Mouse (Mus musculus) heart, embryonic 11.5 days (tissue): ENCODE measurements around the gene Tmem63c. TPM values are rescaled to one million over a fixed set of nuclear protein-coding genes. Genes with fewer than 3 reads are reported as not detected.

Experiments
- ATAC-seq: fragments of 200-750 bp; cut with Nextera tagmentation; replicated peaks from 2 replicates; pipeline ENCODE4 v1.8.0; 2017; ENCODE audit warnings: moderate library complexity; ENCODE audit not compliant: insufficient number of reproducible peaks, low FRiP score, low TSS enrichment
- H3K27ac ChIP-seq: fragments of 300-500 bp; sonication (generic); 2 replicates; pipeline ENCODE4 v1.5.1; 2014; ENCODE audit warnings: mild to moderate bottlenecking, low read depth, low read length
- H3K27me3 ChIP-seq: fragments of 300-500 bp; sonication (generic); 2 replicates; pipeline ENCODE4 v1.6.1; 2014; ENCODE audit warnings: mild to moderate bottlenecking, low read length, mixed read lengths; ENCODE audit not compliant: control insufficient read depth, insufficient read depth
- H3K36me3 ChIP-seq: fragments of 300-500 bp; sonication (generic); 2 replicates; pipeline ENCODE4 v1.6.1; 2014; ENCODE audit warnings: mild to moderate bottlenecking, low read length, moderate library complexity, mixed read lengths; ENCODE audit not compliant: control insufficient read depth, insufficient read depth
- H3K4me1 ChIP-seq: fragments of 300-500 bp; sonication (generic); 2 replicates; pipeline ENCODE4 v1.6.1; 2014; ENCODE audit warnings: low read length; ENCODE audit not compliant: control insufficient read depth, insufficient read depth
- H3K4me2 ChIP-seq: fragments of 300-500 bp; sonication (generic); 2 replicates; pipeline ENCODE4 v1.6.1; 2014; ENCODE audit warnings: mild to moderate bottlenecking, moderate library complexity
- H3K4me3 ChIP-seq: fragments of 300-500 bp; sonication (generic); 2 replicates; pipeline ENCODE4 v1.5.1; 2014; ENCODE audit warnings: low read depth, low read length
- H3K9ac ChIP-seq: fragments of 300-500 bp; sonication (generic); 2 replicates; pipeline ENCODE4 v1.6.1; 2014; ENCODE audit warnings: mild to moderate bottlenecking, low read depth, low read length, moderate library complexity
- H3K9me3 ChIP-seq: fragments of 300-500 bp; sonication (generic); replicated peaks from 2 replicates; pipeline ENCODE4 v1.6.1; 2016; ENCODE audit warnings: low read length; ENCODE audit not compliant: control insufficient read depth
- WGBS: fragments of 180-500 bp; shearing (Covaris S2); extraction: QIAGEN DNeasy Blood & Tissue Kit; methylation state at CpG from one replicate; pipeline ENCODE4 v1.1.7; 2014; ENCODE audit not compliant: insufficient replicate concordance; 5-methylcytosine and 5-hydroxymethylcytosine counted together
- polyA plus RNA-seq: library from polyadenylated mRNA; unstranded; fragments of >200 nt; fragmentation: Nextera tagmentation; extraction: Ambion mirVana; gene quantifications from 2 replicates; pipeline ENCODE4 v1.2.1, GENCODE M21; 2014

Gene Tmem63c
- polyA plus RNA-seq, 1 experiment from 2014 or later, result not detected

DNA sequence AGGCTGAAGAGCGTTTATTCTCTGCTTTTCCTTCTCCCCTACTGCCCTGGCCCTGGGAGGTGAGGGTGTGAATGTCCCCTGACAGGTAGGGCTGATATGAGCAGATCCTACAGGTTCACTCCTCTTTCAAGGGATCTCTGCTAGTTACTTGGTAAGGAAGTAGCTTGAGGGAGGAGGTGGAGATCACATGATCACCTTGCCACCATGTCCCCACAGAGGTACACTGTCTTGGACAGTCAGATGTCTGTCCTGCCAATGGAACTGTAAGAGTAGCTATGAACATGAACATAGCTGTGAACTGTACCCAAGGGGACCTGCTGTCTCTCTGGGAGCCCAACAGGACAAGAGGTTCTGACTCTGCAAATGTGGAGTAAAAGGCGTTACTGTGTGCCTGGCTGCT lies 6.9 kb downstream of the Tmem63c start:
- no peak overlapping the region for H3K9ac ChIP-seq
- 67% methylated on average over 2 of the region's 2 CpGs for WGBS

DNA sequence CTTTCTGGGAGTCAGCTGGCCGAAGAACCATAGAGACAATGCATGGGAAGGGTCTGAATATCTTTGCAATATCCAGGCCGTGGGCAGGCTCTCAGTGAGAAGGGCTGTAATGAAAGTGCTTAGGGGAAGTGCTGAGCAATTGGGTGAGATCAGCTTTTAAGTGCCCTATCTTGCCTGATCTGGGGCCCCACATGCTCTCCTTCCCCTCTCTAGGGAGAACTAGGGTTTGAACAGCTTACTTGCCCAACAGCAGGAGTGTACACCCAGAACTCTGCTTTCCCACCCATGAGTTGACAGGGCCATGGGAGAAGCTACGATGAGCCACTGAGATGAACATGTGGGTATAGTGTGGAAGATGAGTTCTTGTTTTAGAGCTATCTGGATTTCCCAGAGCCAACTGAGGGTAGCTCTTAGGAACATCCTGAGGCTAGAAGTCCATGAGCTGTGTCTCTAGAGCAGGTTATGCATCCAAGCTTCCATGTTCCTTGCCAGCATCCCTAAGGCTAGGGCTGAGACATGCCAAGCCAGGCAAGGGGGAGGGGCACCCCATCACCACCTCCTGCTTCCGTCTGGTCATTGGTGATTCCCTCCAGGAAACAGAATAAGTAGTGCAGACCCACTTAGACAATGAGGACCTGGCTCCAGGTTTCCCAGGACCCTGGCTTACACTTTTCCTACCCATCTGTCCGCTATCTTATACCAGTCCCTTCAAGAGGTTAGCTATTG lies 8.3 kb downstream of the Tmem63c start:
- 66% methylated on average over 5 of the region's 5 CpGs for WGBS
- Histone ChIP-seq H3K27me3 (peaks cover 39% of the 10 kb centered on the region), H3K4me3 (no peak overlapping the region), H3K27ac (no peak overlapping the region), H3K9me3 (no peaks in the 10 kb centered on the region), H3K9ac (no peak overlapping the region), H3K4me2 (no peak overlapping the region), H3K36me3 (no peaks in the 10 kb centered on the region), H3K4me1 (peaks cover 4% of the 10 kb centered on the region; the same call in 1 of the 2 replicates)
- no peak for ATAC-seq

More for the DNA sequence above, 6.9 kb downstream of the Tmem63c start:
- H3K27ac ChIP-seq, result no peak overlapping the region
- no peak for ATAC-seq
- H3K36me3 ChIP-seq, result no peaks in the 10 kb centered on the region
- H3K4me3 ChIP-seq, result no peak overlapping the region
- no peaks in the 10 kb centered on the region for H3K9me3 ChIP-seq
- peaks cover 4% of the 10 kb centered on the region; the same call in 1 of the 2 replicates for H3K4me1 ChIP-seq
- H3K4me2 ChIP-seq, result no peak overlapping the region
- H3K27me3 ChIP-seq, result peaks cover 39% of the 10 kb centered on the region

- no peak for ATAC-seq
Observed at GRCm38 (mm10) chr12:87031163-87031763, 10.1 kb downstream of the Tmem63c start.

DNA sequence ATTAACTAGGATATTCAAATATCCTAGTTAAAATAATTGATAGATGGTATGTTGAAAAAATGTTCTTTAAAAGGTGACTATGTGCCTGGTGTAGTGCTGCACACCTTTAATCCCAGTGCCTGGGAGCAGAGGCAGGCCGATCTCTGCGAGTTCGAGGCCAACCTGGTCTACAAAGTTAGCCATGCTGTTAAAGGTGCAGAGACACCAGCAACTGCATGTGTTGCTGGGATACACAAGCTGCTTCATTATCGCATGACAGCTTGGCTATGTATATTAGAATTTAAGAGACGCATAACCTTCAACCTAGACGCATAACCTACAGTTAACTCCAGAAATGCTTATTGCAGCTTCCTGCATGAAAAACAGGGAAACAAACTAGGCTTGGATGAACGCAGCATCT lies 15.5 kb downstream of the Tmem63c start:
- Histone ChIP-seq H3K4me1 (no peaks in the 10 kb centered on the region), H3K36me3 (no peaks in the 10 kb centered on the region), H3K4me2 (no peak overlapping the region), H3K9ac (no peak overlapping the region), H3K27me3 (no peaks in the 10 kb centered on the region), H3K4me3 (no peak overlapping the region), H3K9me3 (no peaks in the 10 kb centered on the region), H3K27ac (no peak overlapping the region)
- no peak for ATAC-seq
- 82% methylated on average over 7 of the region's 7 CpGs for WGBS

More at GRCm38 (mm10) chr12:87031163-87031763, 10.1 kb downstream of the Tmem63c start:
- 72% methylated on average over 5 of the region's 5 CpGs for WGBS
- Histone ChIP-seq H3K4me1 (peaks cover 4% of the 10 kb centered on the region; the same call in 1 of the 2 replicates), H3K9ac (no peak overlapping the region), H3K27me3 (peaks cover 29% of the 10 kb centered on the region), H3K4me2 (no peak overlapping the region), H3K4me3 (no peak overlapping the region), H3K27ac (no peak overlapping the region), H3K36me3 (no peaks in the 10 kb centered on the region), H3K9me3 (no peaks in the 10 kb centered on the region)

DNA sequence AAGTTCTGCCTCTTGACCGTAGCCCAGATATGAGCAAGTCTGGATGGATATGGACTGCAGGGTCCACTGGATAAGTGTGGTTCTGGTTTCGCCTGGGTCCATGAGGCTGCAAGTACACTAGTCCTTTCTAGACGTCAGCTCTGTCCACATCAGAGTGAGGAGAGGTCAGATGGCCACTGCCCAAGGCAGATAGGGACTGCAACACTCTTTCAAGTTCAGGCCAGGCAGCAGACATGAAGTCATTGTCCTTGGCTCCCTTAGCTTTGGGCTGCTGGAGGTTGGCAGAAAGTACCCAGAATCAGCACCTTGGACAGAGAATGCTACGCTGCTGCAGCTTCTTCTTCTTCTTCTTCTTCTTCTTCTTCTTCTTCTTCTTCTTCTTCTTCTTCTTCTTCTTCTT lies 19.0 kb downstream of the Tmem63c start:
- no peak overlapping the region for H3K4me2 ChIP-seq
- ATAC-seq, result no peak
- H3K4me3 ChIP-seq, result no peak overlapping the region
- whole genome bisulfite sequencing, result 59% methylated on average over 4 of the region's 4 CpGs
- H3K9ac ChIP-seq, result no peak overlapping the region
- H3K9me3 ChIP-seq, result no peaks in the 10 kb centered on the region
- H3K4me1 ChIP-seq, result no peaks in the 10 kb centered on the region
- H3K36me3 ChIP-seq, result no peaks in the 10 kb centered on the region
- no peak overlapping the region for H3K27ac ChIP-seq
- no peaks in the 10 kb centered on the region for H3K27me3 ChIP-seq

- WGBS, result 76% methylated on average over 7 of the region's 7 CpGs
- H3K4me1 ChIP-seq, result no peaks in the 10 kb centered on the region
- H3K9ac ChIP-seq, result no peak overlapping the region
- ATAC-seq, result no peak
- H3K4me2 ChIP-seq, result no peak overlapping the region
- no peak overlapping the region for H3K4me3 ChIP-seq
- no peaks in the 10 kb centered on the region for H3K36me3 ChIP-seq
- H3K9me3 ChIP-seq, result no peaks in the 10 kb centered on the region
- no peaks in the 10 kb centered on the region; the same call in 1 of the 2 replicates for H3K27me3 ChIP-seq
- H3K27ac ChIP-seq, result no peak overlapping the region
Observed at GRCm38 (mm10) chr12:87040857-87041256, 19.7 kb downstream of the Tmem63c start.

- Histone ChIP-seq H3K27ac (no peak overlapping the region), H3K4me1 (no peaks in the 10 kb centered on the region), H3K4me3 (no peak overlapping the region), H3K4me2 (no peak overlapping the region), H3K9ac (no peak overlapping the region), H3K27me3 (no peaks in the 10 kb centered on the region; the same call in 1 of the 2 replicates), H3K36me3 (no peaks in the 10 kb centered on the region), H3K9me3 (no peaks in the 10 kb centered on the region)
- no peak for ATAC-seq
- WGBS, result 65% methylated on average over 2 of the region's 2 CpGs
Observed at GRCm38 (mm10) chr12:87042456-87042855, 21.3 kb downstream of the Tmem63c start.

GRCm38 (mm10) chr12:87043221-87043620 lies 22.1 kb downstream of the Tmem63c start:
- ATAC-seq, result no peak

More at GRCm38 (mm10) chr12:87043221-87043620, 22.1 kb downstream of the Tmem63c start:
- Histone ChIP-seq H3K4me2 (no peak overlapping the region), H3K9me3 (no peaks in the 10 kb centered on the region), H3K4me1 (no peaks in the 10 kb centered on the region), H3K27ac (no peak overlapping the region), H3K9ac (no peak overlapping the region), H3K4me3 (no peak overlapping the region), H3K36me3 (no peaks in the 10 kb centered on the region), H3K27me3 (no peaks in the 10 kb centered on the region; the same call in 1 of the 2 replicates)
- 67% methylated on average over 7 of the region's 7 CpGs for WGBS
